Mouse (Mus musculus): ENCODE data around the gene Clcn1. TPM values are rescaled to one million over a fixed set of nuclear protein-coding genes. Genes with fewer than 3 reads are reported as not detected.

The Clcn1 gene
- polyA plus RNA-seq, 1 experiment = 0.90 TPM

- no peaks in the 10 kb centered on the region for H3K79me2 ChIP-seq (ENCODE audit: control insufficient read depth, insufficient read depth)
- H3K4me2 ChIP-seq (ENCODE audit: low read depth) = no peak overlapping the region
- no peaks in the 10 kb centered on the region for H3K27me3 ChIP-seq (ENCODE audit: control insufficient read depth, insufficient read depth, insufficient read length)
- no peak overlapping the region for H3ac ChIP-seq (ENCODE audit: control insufficient read depth, insufficient read length)
- TF ChIP-seq TCF3 (IDR thresholded peaks at IDR 0.05; ENCODE audit: insufficient read length, low read depth) (no peak), MYOD1 (IDR thresholded peaks at IDR 0.05; ENCODE audit: control insufficient read depth in 1 of 3, insufficient read length in 2 of 3, low read depth in 2 of 3) (no peak), MYOG (IDR thresholded peaks at IDR 0.05; ENCODE audit: control insufficient read depth in 1 of 3, insufficient read depth in 1 of 3, insufficient read length in 2 of 3, low read depth in 2 of 3) (no peak), SRF (IDR thresholded peaks at IDR 0.05; ENCODE audit: control insufficient read depth, insufficient read length, low read depth) (no peak), REST (IDR thresholded peaks at IDR 0.05; ENCODE audit: insufficient read depth, insufficient read length) (no peak), E2F4 (IDR thresholded peaks at IDR 0.05; ENCODE audit: insufficient read depth) (no peak), MAX (IDR thresholded peaks at IDR 0.05; ENCODE audit: low read depth) (no peak), USF1 (IDR thresholded peaks at IDR 0.05; ENCODE audit: low read depth) (no peak), CEBPB (IDR thresholded peaks at IDR 0.05; ENCODE audit: insufficient read depth, poor library complexity, severe bottlenecking) (no peak), TCF12 (IDR thresholded peaks at IDR 0.05; ENCODE audit: insufficient read depth, poor library complexity, severe bottlenecking) (no peak), POLR2AphosphoS2 (IDR thresholded peaks at IDR 0.05; ENCODE audit: insufficient read length, low read depth) (no peak), POLR2A (IDR thresholded peaks at IDR 0.05; ENCODE audit: insufficient read length, low read depth) (no peak)
- H3K36me3 ChIP-seq (ENCODE audit: control insufficient read depth, insufficient read depth) = no peaks in the 10 kb centered on the region
- no peak overlapping the region for H3K4me3 ChIP-seq
Measured at GRCm38 (mm10) chr6:42318293-42318692, 31.8 kb downstream of the Clcn1 start.

GRCm38 (mm10) chr6:42323371-42324066 lies 37.0 kb downstream of the Clcn1 start:
- H3K79me2 ChIP-seq (ENCODE audit: control insufficient read depth, insufficient read depth) = no peaks in the 10 kb centered on the region
- H3K27me3 ChIP-seq (ENCODE audit: control insufficient read depth, insufficient read depth, insufficient read length) = no peaks in the 10 kb centered on the region
- no peak for TF ChIP-seq MYOD1 (IDR thresholded peaks at IDR 0.05; ENCODE audit: control insufficient read depth in 1 of 3, insufficient read length in 2 of 3, low read depth in 2 of 3)
- TF ChIP-seq MYOG (IDR thresholded peaks at IDR 0.05; ENCODE audit: control insufficient read depth in 1 of 3, insufficient read depth in 1 of 3, insufficient read length in 2 of 3, low read depth in 2 of 3) = no peak
- TF ChIP-seq POLR2AphosphoS2 (IDR thresholded peaks at IDR 0.05; ENCODE audit: insufficient read length, low read depth) = no peak
- no peak for TF ChIP-seq SRF (IDR thresholded peaks at IDR 0.05; ENCODE audit: control insufficient read depth, insufficient read length, low read depth)
- no peak for TF ChIP-seq REST (IDR thresholded peaks at IDR 0.05; ENCODE audit: insufficient read depth, insufficient read length)
- no peak for TF ChIP-seq TCF3 (IDR thresholded peaks at IDR 0.05; ENCODE audit: insufficient read length, low read depth)
- no peak for TF ChIP-seq TCF12 (IDR thresholded peaks at IDR 0.05; ENCODE audit: insufficient read depth, poor library complexity, severe bottlenecking)
- TF ChIP-seq USF1 (IDR thresholded peaks at IDR 0.05; ENCODE audit: low read depth) = no peak
- no peak for TF ChIP-seq E2F4 (IDR thresholded peaks at IDR 0.05; ENCODE audit: insufficient read depth)
- no peak for TF ChIP-seq POLR2A (IDR thresholded peaks at IDR 0.05; ENCODE audit: insufficient read length, low read depth)
- TF ChIP-seq CEBPB (IDR thresholded peaks at IDR 0.05; ENCODE audit: insufficient read depth, poor library complexity, severe bottlenecking) = no peak
- TF ChIP-seq MAX (IDR thresholded peaks at IDR 0.05; ENCODE audit: low read depth) = no peak
- peak overlapping the region; percentile 46 for H3ac ChIP-seq (ENCODE audit: control insufficient read depth, insufficient read length)
- H3K36me3 ChIP-seq (ENCODE audit: control insufficient read depth, insufficient read depth) = no peaks in the 10 kb centered on the region
- peak overlapping the region; percentile 41 for H3K4me3 ChIP-seq
- H3K4me2 ChIP-seq (ENCODE audit: low read depth) = peak overlapping the region; percentile 99

DNA sequence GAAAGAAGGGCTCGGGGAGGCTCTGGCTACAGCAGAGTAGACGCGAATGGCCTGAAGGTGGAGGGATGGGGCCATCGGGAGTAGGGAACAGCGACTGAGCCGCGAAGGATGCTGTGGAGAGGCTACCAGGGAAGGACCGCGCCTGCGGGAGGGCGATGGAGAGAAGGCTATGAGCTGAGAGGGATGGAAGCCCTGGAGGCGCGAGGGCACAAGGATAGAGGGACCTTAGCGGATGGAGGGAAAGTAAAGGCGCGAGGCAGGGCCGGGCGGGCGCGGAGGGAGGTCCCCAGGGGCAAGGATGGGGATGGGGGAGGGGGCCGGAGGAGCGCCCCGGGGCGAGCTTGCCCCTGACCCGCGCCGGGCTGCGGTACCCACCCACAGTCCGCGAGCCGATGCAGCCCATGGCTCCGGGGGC lies 37.6 kb downstream of the Clcn1 start:
- H3K4me3 ChIP-seq = peak overlapping the region; percentile 41
- no peak for TF ChIP-seq MAX (IDR thresholded peaks at IDR 0.05; ENCODE audit: low read depth)
- no peak for TF ChIP-seq REST (IDR thresholded peaks at IDR 0.05; ENCODE audit: insufficient read depth, insufficient read length)
- no peak for TF ChIP-seq CEBPB (IDR thresholded peaks at IDR 0.05; ENCODE audit: insufficient read depth, poor library complexity, severe bottlenecking)
- TF ChIP-seq E2F4 (IDR thresholded peaks at IDR 0.05; ENCODE audit: insufficient read depth) = no peak
- no peak for TF ChIP-seq USF1 (IDR thresholded peaks at IDR 0.05; ENCODE audit: low read depth)
- no peak for TF ChIP-seq MYOD1 (IDR thresholded peaks at IDR 0.05; ENCODE audit: control insufficient read depth in 1 of 3, insufficient read length in 2 of 3, low read depth in 2 of 3)
- TF ChIP-seq SRF (IDR thresholded peaks at IDR 0.05; ENCODE audit: control insufficient read depth, insufficient read length, low read depth) = no peak
- TF ChIP-seq POLR2AphosphoS2 (IDR thresholded peaks at IDR 0.05; ENCODE audit: insufficient read length, low read depth) = no peak
- no peaks in the 10 kb centered on the region for H3K36me3 ChIP-seq (ENCODE audit: control insufficient read depth, insufficient read depth)
- peak overlapping the region; percentile 46 for H3ac ChIP-seq (ENCODE audit: control insufficient read depth, insufficient read length)
- peak overlapping the region; percentile 99 for H3K4me2 ChIP-seq (ENCODE audit: low read depth)
- no peaks in the 10 kb centered on the region for H3K27me3 ChIP-seq (ENCODE audit: control insufficient read depth, insufficient read depth, insufficient read length)
- H3K79me2 ChIP-seq (ENCODE audit: control insufficient read depth, insufficient read depth) = no peaks in the 10 kb centered on the region

GRCm38 (mm10) chr6:42324482-42325267 lies 38.2 kb downstream of the Clcn1 start, which contains the start of gene Fam131b:
Gene Fam131b (minus strand): TSS chr6:42324643.
- TF ChIP-seq POLR2A (IDR thresholded peaks at IDR 0.05; ENCODE audit: insufficient read length, low read depth) (peak; percentile 61), TCF12 (IDR thresholded peaks at IDR 0.05; ENCODE audit: insufficient read depth, poor library complexity, severe bottlenecking) (no peak), POLR2AphosphoS2 (IDR thresholded peaks at IDR 0.05; ENCODE audit: insufficient read length, low read depth) (no peak), MYOD1 (IDR thresholded peaks at IDR 0.05; ENCODE audit: control insufficient read depth in 1 of 3, insufficient read length in 2 of 3, low read depth in 2 of 3) (peak in 1 of 3 experiments; percentile 1), E2F4 (IDR thresholded peaks at IDR 0.05; ENCODE audit: insufficient read depth) (no peak), USF1 (IDR thresholded peaks at IDR 0.05; ENCODE audit: low read depth) (no peak), MYOG (IDR thresholded peaks at IDR 0.05; ENCODE audit: control insufficient read depth in 1 of 3, insufficient read depth in 1 of 3, insufficient read length in 2 of 3, low read depth in 2 of 3) (no peak), CEBPB (IDR thresholded peaks at IDR 0.05; ENCODE audit: insufficient read depth, poor library complexity, severe bottlenecking) (no peak), MAX (IDR thresholded peaks at IDR 0.05; ENCODE audit: low read depth) (no peak), TCF3 (IDR thresholded peaks at IDR 0.05; ENCODE audit: insufficient read length, low read depth) (no peak), SRF (IDR thresholded peaks at IDR 0.05; ENCODE audit: control insufficient read depth, insufficient read length, low read depth) (no peak)
- H3K4me2 ChIP-seq (ENCODE audit: low read depth) = peak within 1 kb of the TSS; percentile 99

More at GRCm38 (mm10) chr6:42324482-42325267, 38.2 kb downstream of the Clcn1 start, which contains the start of gene Fam131b:
- no peaks in the 10 kb centered on the region for H3K79me2 ChIP-seq (ENCODE audit: control insufficient read depth, insufficient read depth)
- no peaks in the 10 kb centered on the region for H3K36me3 ChIP-seq (ENCODE audit: control insufficient read depth, insufficient read depth)
- peak within 1 kb of the TSS; percentile 41 for H3K4me3 ChIP-seq
- H3ac ChIP-seq (ENCODE audit: control insufficient read depth, insufficient read length) = peak within 1 kb of the TSS; percentile 46
- H3K27me3 ChIP-seq (ENCODE audit: control insufficient read depth, insufficient read depth, insufficient read length) = no peaks in the 10 kb centered on the region
